Mouse (Mus musculus): ENCODE data around the gene Luc7l3.

The Luc7l3 gene

DNA sequence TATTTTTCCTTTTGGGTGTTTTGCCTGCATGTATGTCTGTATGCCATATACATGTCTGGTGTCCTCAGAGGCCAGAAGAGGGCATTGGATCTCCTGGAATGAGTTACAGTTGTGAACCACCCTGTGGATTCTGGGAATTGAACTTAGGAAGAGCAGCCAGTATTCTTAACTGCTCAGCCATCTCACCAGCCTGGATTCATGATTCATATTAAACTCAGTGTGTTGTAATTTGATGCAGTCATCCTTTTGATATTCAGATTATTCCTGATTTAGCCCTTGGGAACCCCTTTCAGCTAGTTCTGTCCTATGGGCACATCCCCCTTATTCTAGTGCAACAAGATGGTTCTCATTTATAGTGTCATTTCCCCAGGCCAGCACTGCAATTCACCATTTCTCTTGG, 14.8 kb upstream of the Luc7l3 start:
- no peak for DNase-seq

DNA sequence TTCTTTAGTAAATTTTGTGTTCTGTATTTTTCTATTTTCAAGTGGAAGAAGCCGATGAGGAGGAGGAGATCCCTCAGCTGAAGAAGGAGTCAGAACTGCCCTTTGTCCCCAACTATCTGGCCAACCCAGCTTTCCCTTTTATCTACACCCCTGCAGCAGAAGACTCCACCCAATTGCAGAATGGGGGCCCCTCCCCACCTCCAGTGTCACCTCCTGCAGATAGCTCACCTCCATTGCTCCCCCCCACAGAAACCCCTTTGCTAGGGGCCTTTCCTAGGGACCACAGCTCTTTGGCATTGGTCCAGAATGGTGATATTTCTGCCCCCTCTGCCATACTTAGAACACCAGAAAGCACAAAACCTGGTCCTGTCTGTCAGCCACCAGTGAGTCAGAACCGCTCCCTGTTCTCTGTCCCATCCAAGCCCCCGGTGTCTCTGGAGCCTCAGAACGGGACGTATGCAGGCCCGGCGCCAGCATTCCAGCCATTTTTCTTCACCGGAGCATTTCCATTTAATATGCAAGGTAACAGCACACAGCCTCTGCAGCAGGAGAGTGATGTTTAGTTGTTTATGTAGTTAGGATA, 12.7 kb upstream of the Luc7l3 start:
- no peak for DNase-seq

DNA sequence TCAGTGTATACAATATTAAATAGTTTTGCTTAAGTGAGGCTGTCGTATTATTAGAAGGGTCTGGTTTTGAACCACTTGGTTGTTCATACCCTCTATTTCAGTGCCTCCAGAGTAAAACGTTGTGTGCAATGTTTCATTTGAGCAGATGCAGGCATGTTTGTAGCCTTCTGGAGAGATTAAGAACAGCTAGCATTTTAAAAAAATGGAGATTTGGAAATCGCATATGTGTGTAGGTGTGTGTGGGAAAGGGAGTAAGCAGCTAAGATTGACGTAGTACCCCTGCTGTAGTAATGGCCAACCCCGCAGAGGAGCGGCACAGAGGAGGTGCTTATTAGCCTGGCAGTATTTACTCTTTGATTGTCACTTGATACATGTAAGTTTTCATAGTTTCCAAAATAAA, 10.9 kb upstream of the Luc7l3 start:
- no peak for DNase-seq

DNA sequence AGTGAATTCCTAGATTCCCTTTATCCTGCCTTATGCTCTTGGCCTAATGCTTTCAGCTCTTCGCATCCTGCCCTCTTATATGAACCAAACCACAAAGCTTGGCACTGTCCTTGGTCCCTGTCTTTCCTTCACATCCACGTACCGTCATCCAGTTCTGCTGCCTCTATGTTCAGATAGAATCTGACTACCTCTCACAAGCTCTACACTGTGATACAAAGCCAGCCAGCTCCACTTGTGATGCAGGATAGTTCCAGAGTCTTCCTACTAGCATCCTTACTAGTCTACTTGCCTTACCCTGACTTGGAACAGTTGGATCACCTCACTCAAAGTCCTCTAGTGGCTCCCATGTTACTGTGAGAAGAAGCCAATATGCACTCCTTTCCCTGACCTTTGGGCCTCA, 8.4 kb upstream of the Luc7l3 start:
- no peak for DNase-seq

DNA sequence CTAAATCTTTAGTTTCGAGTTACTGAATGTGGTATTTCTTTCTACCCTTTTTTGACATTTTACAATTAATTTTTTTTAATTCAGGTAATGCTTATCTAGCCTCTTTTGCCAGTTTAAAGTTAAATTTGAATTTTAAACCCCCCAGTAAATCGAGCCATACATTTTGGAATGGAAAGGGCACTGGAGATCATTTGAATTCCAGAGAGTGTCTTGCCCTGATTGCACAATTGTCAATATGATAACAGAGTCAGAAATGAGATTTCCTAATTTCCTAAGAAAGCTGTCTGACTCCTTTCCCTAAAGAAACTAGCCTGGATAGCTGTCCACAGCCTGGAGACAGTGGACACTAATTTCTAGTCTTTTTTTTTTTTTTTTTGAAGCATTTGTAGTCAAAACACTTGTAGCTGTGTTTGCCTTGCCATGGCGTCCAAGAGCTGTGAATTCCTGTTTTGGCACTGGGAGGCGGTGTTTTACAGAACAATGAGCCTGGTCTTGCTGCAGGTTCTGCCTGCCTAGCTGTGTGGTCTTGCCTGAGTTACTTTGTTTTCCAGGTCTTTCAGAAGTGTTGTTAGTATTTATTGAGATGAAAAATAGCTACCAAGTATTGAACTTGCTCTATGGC, 7.6 kb upstream of the Luc7l3 start:
- peak; percentile 54 for DNase-seq

DNA sequence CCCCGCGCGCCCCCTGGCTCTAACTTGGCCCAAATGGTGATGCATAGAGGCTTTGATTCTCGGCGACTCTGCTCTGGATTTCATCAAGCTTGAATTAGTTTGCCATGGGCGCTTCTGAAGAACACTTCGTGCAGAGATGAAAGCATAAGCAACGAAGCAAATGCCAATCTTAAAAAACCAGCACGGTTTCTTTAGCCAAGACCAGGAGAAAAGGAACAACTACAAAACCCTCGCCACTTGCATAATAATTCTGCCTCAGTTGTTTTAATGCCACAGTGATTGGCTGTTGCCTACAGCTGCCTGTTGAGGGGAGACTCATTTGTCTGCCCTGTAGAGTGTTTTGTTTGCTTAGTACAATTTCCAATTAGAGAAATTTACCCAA, 6.8 kb upstream of the Luc7l3 start:
- DNase-seq, result no peak

DNA sequence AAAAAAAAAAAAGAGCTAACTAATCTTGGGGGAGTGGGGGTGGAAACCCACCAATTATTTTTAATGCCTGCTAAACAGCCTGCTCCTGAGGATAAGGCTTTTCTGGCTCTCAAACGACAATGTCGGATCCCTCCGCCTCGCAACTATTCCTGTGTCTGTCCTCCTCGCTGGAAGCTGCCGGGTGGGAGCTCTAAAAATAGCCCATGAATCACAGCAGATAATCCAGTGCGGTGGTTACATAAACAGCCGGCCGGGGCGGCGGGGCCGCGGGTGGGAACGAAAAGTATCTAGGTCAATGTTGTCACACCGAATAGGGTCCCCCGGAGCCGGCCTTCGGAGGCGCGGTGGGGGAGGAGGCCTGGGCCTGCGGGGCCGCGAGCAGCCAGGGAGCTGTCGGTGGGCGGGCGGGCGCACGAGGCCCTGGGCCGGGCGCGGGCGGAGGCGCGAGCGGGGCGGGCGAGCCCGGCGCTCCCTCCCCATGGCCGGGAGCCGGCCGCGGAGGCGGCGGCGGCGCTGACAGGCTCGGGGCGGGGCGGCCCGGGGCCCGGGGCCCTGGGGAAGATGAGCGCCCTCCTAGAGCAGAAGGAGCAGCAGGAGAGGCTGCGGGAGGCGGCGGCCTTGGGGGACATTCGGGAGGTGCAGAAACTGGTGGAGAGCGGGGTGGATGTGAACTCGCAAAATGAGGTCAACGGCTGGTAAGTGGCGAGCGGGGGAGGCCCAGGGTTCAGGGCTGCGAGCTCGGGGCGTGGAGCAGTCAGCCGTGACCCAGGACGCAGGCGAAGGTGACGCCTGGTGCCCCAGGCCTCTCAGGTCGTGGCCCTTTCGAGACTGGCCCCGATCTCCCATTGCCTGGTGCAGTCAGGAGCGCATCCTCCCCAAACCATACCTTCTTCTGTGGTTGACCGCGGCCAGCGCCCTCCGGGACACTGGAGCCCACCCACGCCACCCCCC, 6.2 kb upstream of the Luc7l3 start, which contains the start of gene Ankrd40:
Gene Ankrd40 (plus strand): TSS at position 309 of the 951 bp plus-strand sequence.
- DNase-seq, result peak; percentile 95

DNA sequence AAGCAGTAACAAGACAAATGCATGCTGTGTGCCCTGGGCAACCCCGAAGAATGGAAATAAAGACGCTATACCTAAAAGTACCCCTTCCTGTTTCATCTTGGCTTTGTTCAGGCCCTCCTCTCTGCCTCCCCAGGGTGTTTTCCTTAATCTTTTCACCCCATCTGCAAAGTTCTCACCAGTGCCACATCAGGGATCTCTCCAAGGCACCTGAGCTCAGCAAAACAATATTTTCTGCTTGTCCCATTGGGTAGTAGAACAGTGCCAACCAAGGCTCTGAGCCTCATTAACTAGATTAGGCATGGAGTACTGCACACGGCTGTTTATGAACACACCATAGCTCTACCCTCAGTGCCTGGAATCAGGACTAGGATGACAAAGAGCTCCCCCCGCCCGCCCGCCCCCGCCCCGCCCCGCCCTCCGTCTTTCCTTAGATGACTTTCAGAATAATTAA, 5.2 kb upstream of the Luc7l3 start:
- peak; percentile 44 for DNase-seq

DNA sequence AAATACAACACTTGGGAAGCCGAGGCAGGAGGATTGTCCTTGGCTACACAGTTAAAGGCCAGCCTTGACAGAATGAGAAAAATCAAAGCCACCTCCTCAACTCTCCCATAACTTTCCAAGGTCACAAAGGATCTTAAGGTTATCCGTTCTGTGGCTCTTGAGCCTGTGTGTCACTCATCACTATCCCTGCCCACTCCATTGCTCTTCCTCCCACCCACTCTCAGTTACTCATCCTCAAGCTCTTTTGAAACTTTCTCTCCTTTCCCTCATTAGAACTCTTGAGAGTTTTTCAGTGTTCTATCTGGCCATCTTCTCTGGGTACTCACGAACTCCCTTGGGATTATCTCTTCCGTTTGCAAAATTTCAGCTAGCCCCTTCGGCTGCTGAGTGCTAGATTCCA, 2.8 kb upstream of the Luc7l3 start:
- no peak for DNase-seq

DNA sequence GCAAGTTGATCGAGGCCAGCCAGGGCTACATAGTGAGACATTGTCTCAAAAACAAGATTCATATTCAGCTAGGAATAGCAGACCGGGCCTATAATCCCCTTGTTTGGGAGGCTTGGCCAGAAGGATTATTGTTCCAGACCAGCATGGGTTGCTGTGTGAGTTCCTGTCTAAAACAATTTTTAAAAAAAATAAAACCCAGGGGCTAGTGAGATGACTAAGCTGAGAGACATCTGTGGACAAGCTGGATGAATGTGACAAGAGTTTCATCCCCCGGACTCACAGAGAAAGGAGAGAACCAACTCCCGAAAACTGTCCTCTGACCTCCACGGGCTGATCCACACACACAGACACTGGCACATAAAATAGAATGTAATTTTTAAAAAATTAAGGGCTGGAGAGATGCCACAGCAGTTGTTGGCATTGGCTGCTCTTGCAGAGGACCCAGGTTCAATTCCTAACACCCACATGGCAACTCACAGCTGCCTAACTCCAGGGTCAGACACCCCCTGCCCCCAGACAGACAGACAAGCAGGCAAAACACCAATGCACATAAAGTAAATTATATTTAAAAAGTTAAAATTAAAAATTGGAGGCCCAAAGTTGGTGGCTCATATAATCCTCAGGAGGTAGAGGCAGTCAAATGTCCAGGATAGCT, 1.6 kb upstream of the Luc7l3 start:
- no peak for DNase-seq

DNA sequence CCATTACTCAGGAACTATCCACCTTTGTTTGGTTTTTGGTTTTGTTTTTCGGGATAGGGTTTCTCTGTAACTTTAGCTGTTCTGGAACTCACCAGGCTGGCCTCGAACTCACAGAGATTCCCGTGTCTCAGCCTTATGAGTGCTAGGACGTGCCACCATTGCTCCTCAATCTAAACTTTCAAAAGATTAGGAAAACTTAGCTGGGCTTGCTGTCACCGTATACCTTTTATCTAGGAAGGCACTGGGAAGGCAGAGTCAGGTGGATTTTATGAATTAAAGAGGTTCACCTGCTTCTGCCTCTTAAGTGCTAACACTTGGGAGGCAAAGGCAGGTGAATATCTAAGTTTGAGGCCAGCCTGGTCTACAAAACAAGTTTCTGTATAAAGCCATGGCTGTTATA, 848 bp upstream of the Luc7l3 start:
- no peak for DNase-seq

DNA sequence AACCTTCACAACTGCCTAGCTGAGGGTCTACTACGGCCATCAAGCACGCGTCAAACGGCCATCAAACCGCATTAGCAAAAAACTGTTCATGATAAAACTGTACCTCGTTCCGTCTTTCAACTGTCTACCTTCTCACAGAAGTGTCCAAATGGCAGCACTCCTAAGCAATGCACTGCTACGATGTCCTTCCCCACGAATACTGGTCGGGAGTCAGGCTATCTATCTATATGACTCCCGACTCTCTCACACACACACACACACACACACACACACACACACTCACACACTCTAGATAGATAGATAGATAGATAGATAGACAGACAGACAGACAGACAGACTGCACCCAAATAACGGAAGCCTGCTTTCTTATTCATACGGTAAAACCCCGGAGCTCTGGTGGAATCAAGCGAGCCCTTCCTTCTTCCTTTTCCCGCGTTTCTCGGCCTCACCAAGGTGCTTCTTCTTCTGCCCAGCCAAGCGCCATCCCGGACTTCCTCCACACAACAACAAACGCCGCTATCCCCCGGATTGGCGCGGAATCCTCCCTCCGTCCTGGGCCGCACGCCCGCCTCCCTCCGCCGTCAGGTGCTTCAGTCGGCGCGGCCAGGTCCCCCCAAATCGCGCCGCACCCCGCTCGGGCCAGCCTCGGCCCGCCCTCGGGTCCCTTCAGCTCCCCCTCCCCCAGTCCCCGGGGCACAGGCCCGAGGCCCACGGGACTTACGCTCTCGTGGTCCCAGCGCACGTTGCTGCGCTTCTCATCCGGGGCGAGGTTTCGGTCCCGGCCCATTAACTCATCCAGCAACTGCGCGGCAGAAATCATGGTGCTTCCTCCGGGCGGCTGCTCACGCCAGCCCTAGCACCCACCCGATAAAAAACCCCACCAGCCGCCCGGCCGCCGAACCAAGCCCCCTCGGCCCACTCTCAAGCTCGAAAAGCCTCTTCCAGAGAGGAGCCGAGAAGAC, 538 bp downstream of the Luc7l3 start:
- no peak for DNase-seq

DNA sequence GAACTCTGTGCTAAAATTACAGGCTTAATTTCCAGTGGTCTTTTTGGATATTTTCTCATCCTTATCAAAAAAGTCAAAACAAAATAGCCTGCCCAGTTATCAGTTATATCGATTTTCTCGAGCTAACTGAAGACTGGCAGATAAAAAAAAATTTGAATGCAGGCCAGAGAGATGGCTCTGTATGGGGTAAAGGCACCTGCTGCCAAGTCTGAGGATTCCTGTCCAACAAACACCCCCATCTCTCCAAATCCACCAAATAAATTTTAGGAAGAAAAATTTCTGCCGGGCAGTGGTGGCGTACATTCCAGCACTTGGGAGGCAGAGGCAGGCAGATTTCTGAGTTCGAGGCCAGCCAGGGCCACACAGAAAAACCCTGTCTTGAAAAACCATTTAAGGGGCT, 3.7 kb downstream of the Luc7l3 start:
- no peak for DNase-seq

DNA sequence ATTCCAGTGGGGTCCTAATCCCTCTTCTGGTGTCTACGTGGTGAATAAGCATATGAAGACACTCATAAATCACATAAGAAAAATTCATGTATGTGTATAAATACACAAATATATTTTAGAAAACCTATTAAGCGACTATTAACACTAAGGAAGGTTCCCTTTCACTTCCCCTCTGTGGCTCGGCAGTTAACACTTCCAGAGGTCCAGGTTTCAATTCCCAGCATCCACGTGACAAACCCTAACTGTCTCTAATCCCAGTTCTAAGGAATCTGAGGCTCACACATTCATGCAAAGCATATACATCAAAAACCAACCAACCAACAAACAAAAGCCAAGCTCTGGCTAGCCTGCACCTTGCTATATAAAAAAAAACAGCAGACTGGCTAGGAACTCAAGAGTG, 4.3 kb downstream of the Luc7l3 start:
- no peak for DNase-seq

DNA sequence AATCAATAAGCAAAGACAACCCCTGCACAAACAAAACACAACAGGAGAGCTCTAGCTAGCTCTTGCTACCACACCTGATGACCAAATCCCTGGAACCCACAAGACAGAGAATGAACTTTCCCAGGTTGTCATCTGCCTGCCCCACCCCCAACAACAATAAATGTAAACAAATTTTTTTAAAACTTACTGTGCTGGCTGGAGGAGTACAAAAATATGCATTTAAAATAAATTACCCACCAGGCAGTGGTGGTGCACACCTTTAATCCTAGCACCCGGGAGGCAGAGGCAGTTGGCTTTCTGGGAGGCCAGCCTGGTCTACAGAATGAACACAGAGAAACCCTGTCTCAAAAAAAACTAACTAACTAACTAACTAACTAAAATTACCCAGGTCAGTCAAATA, 4.8 kb downstream of the Luc7l3 start:
- no peak for DNase-seq

DNA sequence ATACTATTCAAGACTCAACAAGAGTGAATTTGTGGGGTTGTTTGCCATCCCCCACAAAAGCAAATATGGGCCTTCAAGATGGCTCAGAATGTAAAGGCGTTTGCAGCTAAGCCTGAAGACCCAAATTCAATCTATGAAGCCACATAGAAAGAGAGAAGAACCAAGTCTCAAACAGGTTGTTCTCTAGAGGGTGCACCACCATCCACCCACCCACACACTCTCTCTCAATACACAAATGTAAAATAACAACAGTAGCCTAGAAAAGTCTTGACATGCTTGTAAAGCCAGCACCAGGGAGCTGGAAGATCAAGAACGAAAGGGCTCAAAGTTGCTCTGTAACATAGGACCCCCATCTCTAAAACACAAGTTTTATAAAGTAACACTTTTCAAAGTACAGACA, 5.3 kb downstream of the Luc7l3 start:
- DNase-seq, result no peak

DNA sequence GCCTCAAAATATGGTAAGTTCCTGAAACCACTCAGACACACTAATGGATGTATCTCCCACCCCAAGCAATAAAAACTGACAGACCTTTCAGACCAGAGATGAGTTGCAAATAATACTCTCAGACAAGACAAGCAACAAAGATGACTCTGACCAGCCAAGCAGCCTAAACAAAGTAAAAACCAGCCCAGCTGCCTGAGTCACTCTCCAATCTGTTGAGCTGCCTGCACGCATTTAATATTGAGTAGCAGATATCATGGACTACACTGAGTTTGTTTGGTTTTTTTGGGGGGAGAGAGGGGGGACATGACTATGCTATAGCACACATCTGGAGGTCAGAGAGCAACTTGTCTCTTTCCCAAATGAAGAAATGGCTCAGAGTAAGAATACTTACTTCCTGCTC, 6.5 kb downstream of the Luc7l3 start:
- no peak for DNase-seq

DNA sequence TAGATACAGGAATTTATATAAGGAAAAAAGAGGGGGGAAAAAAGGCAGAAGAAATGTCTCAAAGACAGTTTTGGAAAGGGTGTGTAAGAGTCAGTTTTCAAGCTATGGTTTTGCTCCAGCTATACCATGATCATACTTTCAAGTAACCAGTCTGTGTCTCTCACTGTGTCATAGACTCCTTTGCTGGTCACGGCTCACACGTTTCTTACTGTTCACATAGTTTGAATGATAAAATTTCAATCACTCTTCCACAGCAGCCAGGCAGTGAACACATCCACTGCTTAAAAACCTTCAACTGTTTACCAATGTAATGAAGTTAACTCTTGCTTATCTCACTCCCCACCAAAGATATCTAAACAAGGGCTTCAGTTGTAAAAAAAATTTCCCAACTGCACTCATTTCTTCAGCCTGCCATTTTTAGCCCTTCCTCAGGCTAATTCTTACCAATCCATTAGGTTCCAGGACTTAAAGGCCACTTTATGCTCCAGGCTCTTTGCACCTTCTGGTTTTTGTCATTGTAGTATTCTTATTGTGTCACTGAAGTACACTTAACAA, 7.6 kb downstream of the Luc7l3 start:
- no peak for DNase-seq

DNA sequence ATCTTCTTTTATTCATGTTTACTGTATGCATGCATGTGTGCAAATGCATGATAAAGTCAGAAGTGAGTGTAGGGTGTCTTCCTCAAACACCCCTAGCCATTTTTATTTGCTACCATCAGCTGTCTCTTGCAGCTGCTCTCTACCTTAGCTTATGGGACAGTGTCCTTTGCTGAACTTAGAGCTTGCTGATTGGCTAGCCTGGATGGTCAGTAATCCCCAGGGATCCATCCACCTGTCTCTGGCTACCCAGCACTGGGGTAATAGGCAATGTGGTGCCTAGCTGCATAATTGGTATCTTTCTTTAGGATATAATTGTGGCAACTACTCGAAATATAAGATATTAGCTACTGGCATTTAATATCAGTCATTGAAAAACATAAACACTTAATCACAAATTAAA, 9.1 kb downstream of the Luc7l3 start:
- no peak for DNase-seq

DNA sequence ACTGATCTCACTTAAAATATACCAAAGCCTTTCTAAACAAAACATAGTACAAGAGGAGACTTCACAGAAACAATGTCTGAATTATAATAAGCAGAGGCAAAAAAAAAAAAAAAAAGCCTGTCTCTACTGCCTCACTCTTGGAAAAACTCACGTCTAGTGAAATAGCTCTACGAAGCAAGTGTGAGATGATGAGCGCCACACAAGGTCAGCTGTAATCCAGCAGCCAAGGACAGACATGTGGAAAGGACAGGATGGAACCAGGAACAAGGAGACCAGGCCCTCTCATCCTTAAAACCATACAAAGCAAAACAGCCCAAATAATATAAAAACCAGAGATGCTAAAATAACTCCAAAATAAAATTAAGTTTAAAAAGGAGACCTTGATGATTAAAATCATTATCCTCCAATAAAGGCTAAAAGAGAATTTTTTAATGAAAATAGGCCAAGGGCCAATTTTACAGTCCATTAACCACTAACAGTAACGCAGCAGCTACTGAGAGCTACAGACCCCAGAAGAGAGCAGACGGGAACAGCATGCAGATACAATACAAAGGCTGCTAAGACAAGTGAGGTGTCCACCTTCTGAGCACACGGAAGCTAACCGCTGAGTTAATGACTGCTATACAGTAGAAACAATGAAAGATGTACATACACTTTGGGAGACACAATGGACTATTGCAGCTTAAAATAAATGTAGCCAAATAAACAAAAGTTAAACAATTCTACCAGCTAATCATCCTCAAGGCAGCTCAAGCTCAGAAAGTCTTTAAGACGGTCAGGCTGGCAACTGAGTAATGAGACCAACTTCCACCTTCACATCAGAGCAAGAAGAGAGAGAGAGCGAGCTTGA, 26.6 kb downstream of the Luc7l3 start:
- no peak for DNase-seq
